Mouse (Mus musculus) C2C12 (cell line): Measurements from ENCODE around the gene Laptm5.

Source experiments
- CEBPB ChIP-seq: IDR thresholded peaks from one replicate; pipeline ENCODE4 v1.6.1; 2011; ENCODE audit warnings: low read depth, mild to moderate bottlenecking, control low read depth, moderate library complexity
- CTCF ChIP-seq: IDR thresholded peaks from one replicate; pipeline ENCODE4 v1.5.1; 2011; ENCODE audit not compliant: control insufficient read depth, insufficient read depth, insufficient read length
- FOSL1 ChIP-seq: IDR thresholded peaks from one replicate; pipeline ENCODE4 v1.8.0; 2011; ENCODE audit warnings: mild to moderate bottlenecking, low read length; ENCODE audit not compliant: poor library complexity, insufficient read depth, severe bottlenecking
- MAX ChIP-seq: IDR thresholded peaks from one replicate; pipeline ENCODE4 v1.6.1; 2011; ENCODE audit warnings: mild to moderate bottlenecking, control low read depth
- USF1 ChIP-seq: IDR thresholded peaks from one replicate; pipeline ENCODE4 v1.6.1; 2011; ENCODE audit warnings: low read depth, mild to moderate bottlenecking, control low read depth, moderate library complexity

DNA sequence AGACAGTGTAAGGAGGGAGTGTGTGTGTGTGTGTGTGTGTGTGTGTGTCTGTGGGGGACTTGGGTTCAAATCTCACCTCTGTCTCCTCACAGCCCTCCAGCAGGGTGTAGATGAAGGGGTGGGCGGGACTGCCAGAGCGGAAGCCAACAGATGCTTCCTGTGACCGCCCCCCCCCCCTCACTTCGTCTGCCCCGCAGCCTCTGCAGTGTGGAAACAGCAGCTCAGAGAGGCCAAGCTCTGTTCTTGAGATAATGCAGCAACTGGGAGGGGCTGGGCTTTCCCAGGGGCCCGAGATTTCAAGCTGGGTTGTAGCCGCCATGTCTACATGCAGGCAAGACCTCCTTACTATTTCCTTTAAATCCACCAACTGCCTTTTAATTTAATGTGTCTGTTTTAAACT, 2.3 kb upstream of the Laptm5 start:
- TF ChIP-seq CTCF (no peak), CEBPB (no peak), MAX (no peak), FOSL1 (no peak), USF1 (no peak)
